Mouse (Mus musculus) MEL (cell line): ENCODE results near the gene Rrp12. TPM values are rescaled to one million over a fixed set of nuclear protein-coding genes. Genes with fewer than 3 reads are reported as not detected.
A peak's percentile ranks its signal among the peaks of the same experiment; 100 is the strongest.
"Not testable (repeated sequence)": the region's sequence is repeated elsewhere in the genome, so short reads cannot be mapped to it uniquely, and the experiment has no call there.

ENCODE experiments used
- DNase-seq: peaks from one replicate; pipeline ENCODE4 v3.0.0; 2011; ENCODE audit warnings: low read depth, low spot score
- H3K27ac ChIP-seq: 2 replicates; pipeline ENCODE4 v1.5.1; 2012; ENCODE audit warnings: low read depth, mild to moderate bottlenecking, control low read depth, low read length, moderate library complexity; ENCODE audit not compliant: control insufficient read depth
- H3K27me3 ChIP-seq, 2 experiments: fragments of 150-350 bp in 1 of 2; sonication (generic) in 1 of 2; 2 replicates each; pipeline ENCODE4 v1.6.1; 2012; ENCODE audit warnings: low read length in 2 of 2, mild to moderate bottlenecking in 2 of 2, improper control_type of control experiment in 1 of 2, moderate library complexity in 1 of 2; ENCODE audit not compliant: insufficient read depth in 2 of 2, control insufficient read depth in 1 of 2
- H3K36me3 ChIP-seq, 2 experiments: 2 replicates each; pipeline ENCODE4 v1.6.1; 2012 to 2014; ENCODE audit warnings: low read length in 2 of 2, improper control_type of control experiment in 1 of 2, inconsistent platforms in 1 of 2, mild to moderate bottlenecking in 1 of 2; ENCODE audit not compliant: insufficient read depth in 2 of 2, control insufficient read depth in 1 of 2
- H3K4me1 ChIP-seq, 2 experiments: fragments of 150-350 bp in 1 of 2; sonication (generic) in 1 of 2; 2 replicates each; pipeline ENCODE4 v1.6.1; 2012; ENCODE audit warnings: low read length in 2 of 2, improper control_type of control experiment in 1 of 2, mild to moderate bottlenecking in 1 of 2; ENCODE audit not compliant: insufficient read depth in 2 of 2, control insufficient read depth in 1 of 2
- H3K4me3 ChIP-seq, 2 experiments: fragments of 150-350 bp in 1 of 2; sonication (generic) in 1 of 2; 2 replicates each; pipeline ENCODE4 v1.5.1; 2012; ENCODE audit warnings: low read depth in 2 of 2, low read length in 2 of 2, mild to moderate bottlenecking in 2 of 2, moderate library complexity in 2 of 2, control low read depth in 1 of 2, improper control_type of control experiment in 1 of 2; ENCODE audit not compliant: control insufficient read depth in 1 of 2, insufficient read depth in 1 of 2
- H3K79me2 ChIP-seq: 2 replicates; pipeline ENCODE4 v1.6.1; 2012; ENCODE audit warnings: mild to moderate bottlenecking, low read length, moderate library complexity; ENCODE audit not compliant: control insufficient read depth, poor library complexity, insufficient read depth
- H3K9ac ChIP-seq: 2 replicates; pipeline ENCODE4 v1.6.1; 2012; ENCODE audit warnings: low read depth, mild to moderate bottlenecking, control low read depth, low read length, moderate library complexity; ENCODE audit not compliant: control insufficient read depth, poor library complexity, severe bottlenecking
- H3K9me3 ChIP-seq: fragments of 150-350 bp; sonication (generic); replicated peaks from 2 replicates; pipeline ENCODE4 v1.6.1; 2012; ENCODE audit warnings: mild to moderate bottlenecking, low read length, improper control_type of control experiment, moderate library complexity; ENCODE audit not compliant: insufficient read depth
- CTCF ChIP-seq, 3 experiments: IDR thresholded peaks in 2 of 3; conservative IDR thresholded peaks in 1 of 3; 2 replicates each; pipeline ENCODE4 v1.5.1; 2011 to 2012; ENCODE audit warnings: low read length in 3 of 3, low read depth in 2 of 3, mild to moderate bottlenecking in 2 of 3, improper control_type of control experiment in 1 of 3, inconsistent platforms in 1 of 3, mixed read lengths in 1 of 3, moderate library complexity in 1 of 3; ENCODE audit not compliant: control insufficient read depth in 1 of 3, insufficient read depth in 1 of 3, poor library complexity in 1 of 3, severe bottlenecking in 1 of 3
- E2F4 ChIP-seq: IDR thresholded peaks from 2 replicates; pipeline ENCODE4 v1.6.1; 2011; ENCODE audit warnings: low read depth, low read length, improper control_type of control experiment, borderline replicate concordance
- ELF1 ChIP-seq: IDR thresholded peaks from 2 replicates; pipeline ENCODE4 v1.6.1; 2014; ENCODE audit warnings: low read depth, mild to moderate bottlenecking, inconsistent platforms, low read length, improper control_type of control experiment, moderate library complexity
- ETS1 ChIP-seq: IDR thresholded peaks from 2 replicates; pipeline ENCODE4 v1.6.1; 2012; ENCODE audit warnings: low read depth, mild to moderate bottlenecking, inconsistent platforms, low read length, improper control_type of control experiment, moderate library complexity
- GATA1 ChIP-seq: IDR thresholded peaks from 2 replicates; pipeline ENCODE4 v1.6.1; 2011; ENCODE audit warnings: low read depth, low read length, improper control_type of control experiment
- JUND ChIP-seq: IDR thresholded peaks from 2 replicates; pipeline ENCODE4 v1.6.1; 2011; ENCODE audit warnings: low read depth, mild to moderate bottlenecking, improper control_type of control experiment, low read length
- KAT2A ChIP-seq: conservative IDR thresholded peaks from 2 replicates; pipeline ENCODE4 v1.6.1; 2012; ENCODE audit warnings: low read depth, low read length, improper control_type of control experiment, inconsistent platforms
- MAZ ChIP-seq: IDR thresholded peaks from 2 replicates; pipeline ENCODE4 v1.6.1; 2012; ENCODE audit warnings: low read depth, mild to moderate bottlenecking, inconsistent platforms, low read length, improper control_type of control experiment
- MXI1 ChIP-seq: IDR thresholded peaks from 2 replicates; pipeline ENCODE4 v1.6.1; 2011; ENCODE audit warnings: mild to moderate bottlenecking, low read depth, low read length, improper control_type of control experiment
- MYB ChIP-seq: IDR thresholded peaks from 2 replicates; pipeline ENCODE4 v1.6.1; 2011; ENCODE audit warnings: mild to moderate bottlenecking, low read depth, low read length, improper control_type of control experiment
- POLR2AphosphoS2 ChIP-seq: IDR thresholded peaks from 2 replicates; pipeline ENCODE4 v1.6.1; 2011; ENCODE audit warnings: low read length, improper control_type of control experiment
- RAD21 ChIP-seq: IDR thresholded peaks from 2 replicates; pipeline ENCODE4 v1.6.1; 2011; ENCODE audit warnings: mild to moderate bottlenecking, low read depth, low read length, improper control_type of control experiment
- SMC3 ChIP-seq: IDR thresholded peaks from 2 replicates; pipeline ENCODE4 v1.6.1; 2011; ENCODE audit warnings: low read depth, low read length, improper control_type of control experiment
- TAL1 ChIP-seq: IDR thresholded peaks from 2 replicates; pipeline ENCODE4 v1.6.1; 2012; ENCODE audit warnings: mild to moderate bottlenecking, inconsistent platforms, low read length, moderate library complexity, mixed read lengths
- TBP ChIP-seq: IDR thresholded peaks from 2 replicates; pipeline ENCODE4 v1.8.0; 2011; ENCODE audit warnings: low read depth, low read length, improper control_type of control experiment
- UBTF ChIP-seq: IDR thresholded peaks from 2 replicates; pipeline ENCODE4 v1.6.1; 2012; ENCODE audit warnings: low read depth, mild to moderate bottlenecking, inconsistent platforms, low read length, improper control_type of control experiment, moderate library complexity, borderline replicate concordance; ENCODE audit not compliant: insufficient read depth
- USF2 ChIP-seq, 2 experiments: IDR thresholded peaks; 2 replicates each; pipeline ENCODE4 v1.6.1; 2011 to 2012; ENCODE audit warnings: improper control_type of control experiment in 2 of 2, low read length in 2 of 2, borderline replicate concordance in 1 of 2, inconsistent platforms in 1 of 2, low read depth in 1 of 2, mild to moderate bottlenecking in 1 of 2; ENCODE audit not compliant: insufficient read depth in 1 of 2
- ZC3H11A ChIP-seq: IDR thresholded peaks from 2 replicates; pipeline ENCODE4 v1.6.1; 2012; ENCODE audit warnings: low read depth, mild to moderate bottlenecking, inconsistent platforms, low read length, improper control_type of control experiment
- ZMIZ1 ChIP-seq: IDR thresholded peaks from 2 replicates; pipeline ENCODE4 v1.6.1; 2012; ENCODE audit warnings: low read depth, mild to moderate bottlenecking, inconsistent platforms, low read length, improper control_type of control experiment, moderate library complexity
- ZNF384 ChIP-seq: IDR thresholded peaks from 2 replicates; pipeline ENCODE4 v1.6.1; 2012; ENCODE audit warnings: low read depth, mild to moderate bottlenecking, inconsistent platforms, low read length, improper control_type of control experiment
- polyA plus RNA-seq, 2 experiments: library from polyadenylated mRNA; stranded (reverse) in 1 of 2; unstranded in 1 of 2; fragments of >175 nt in 1 of 2; fragments of >200 nt in 1 of 2; gene quantifications; 2 replicates each; pipeline versions ENCODE4 v1.2.1 to v1.2.4; 2012; ENCODE audit warnings: low replicate concordance in 2 of 2, low read depth in 1 of 2; ENCODE audit not compliant: insufficient read length in 2 of 2, insufficient read depth in 1 of 2, missing spikeins in 1 of 2
- total RNA-seq: library from RNA; depleted of rRNA; stranded (reverse); fragments of 300-350 nt; gene quantifications from 2 replicates; pipeline ENCODE4 v1.2.3, GENCODE M21; 2012

Gene Rrp12
- total and polyA plus RNA-seq, 3 experiments = 44.5 to 134 (median 106) TPM

GRCm38 (mm10) chr19:41869946-41870345 lies 26.0 kb downstream of the Rrp12 start:
- peaks cover 0 to 32% of the 10 kb centered on the region in 2 experiments; a peak in 2 of 4 replicates for H3K36me3 ChIP-seq
- not testable (repeated sequence) for H3K9me3 ChIP-seq, H3K27ac ChIP-seq, H3K4me3 ChIP-seq, H3K27me3 ChIP-seq, H3K79me2 ChIP-seq, H3K9ac ChIP-seq, H3K4me1 ChIP-seq
- DNase-seq = peak; percentile 40
- TF ChIP-seq SMC3 (peak; percentile 24; the same call in 1 of the 2 replicates), ZC3H11A (peak; percentile 40; the same call in 1 of the 2 replicates), CTCF (IDR thresholded peaks at IDR 0.05 in 2 of 3, conservative IDR thresholded peaks at IDR 0.05 in 1 of 3; ENCODE audit: control insufficient read depth in 1 of 3, insufficient read depth in 1 of 3, low read depth in 2 of 3, low read length in 3 of 3, poor library complexity in 1 of 3, severe bottlenecking in 1 of 3) (peak in 1 of 3 experiments; percentile 36; a peak in 1 of 6 replicates), ZNF384 (0 out of 2 replicates have a peak, but pooled peaks have one; percentile 18), TBP (0 out of 2 replicates have a peak, but pooled peaks have one; percentile 24), RAD21 (peak; percentile 41)

GRCm38 (mm10) chr19:41869296-41869695 lies 26.7 kb downstream of the Rrp12 start:
- H3K9me3 ChIP-seq = no peaks in the 10 kb centered on the region
- H3K4me3 ChIP-seq = no peak overlapping the region
- no peak for DNase-seq
- H3K9ac ChIP-seq = no peak overlapping the region
- H3K79me2 ChIP-seq = no peaks in the 10 kb centered on the region
- H3K36me3 ChIP-seq = peaks cover 0 to 34% of the 10 kb centered on the region in 2 experiments; a peak in 2 of 4 replicates
- no peaks in the 10 kb centered on the region for H3K4me1 ChIP-seq
- H3K27me3 ChIP-seq = no peaks in the 10 kb centered on the region
- TF ChIP-seq GATA1 (no peak), TAL1 (no peak), ZMIZ1 (no peak), MAZ (no peak), ELF1 (no peak), USF2 (IDR thresholded peaks at IDR 0.05; ENCODE audit: borderline replicate concordance in 1 of 2, insufficient read depth in 1 of 2, low read depth in 1 of 2, low read length in 2 of 2) (no peak), MXI1 (no peak), CTCF (IDR thresholded peaks at IDR 0.05 in 2 of 3, conservative IDR thresholded peaks at IDR 0.05 in 1 of 3; ENCODE audit: control insufficient read depth in 1 of 3, insufficient read depth in 1 of 3, low read depth in 2 of 3, low read length in 3 of 3, poor library complexity in 1 of 3, severe bottlenecking in 1 of 3) (no peak)
- no peak overlapping the region for H3K27ac ChIP-seq

- Histone ChIP-seq H3K4me1 (no peaks in the 10 kb centered on the region), H3K79me2 (no peaks in the 10 kb centered on the region), H3K27me3 (no peaks in the 10 kb centered on the region), H3K9ac (no peak overlapping the region), H3K27ac (no peak overlapping the region), H3K9me3 (no peaks in the 10 kb centered on the region), H3K36me3 (peaks cover 0 to 34% of the 10 kb centered on the region in 2 experiments; a peak in 2 of 4 replicates), H3K4me3 (no peak overlapping the region)
- DNase-seq = no peak
- TF ChIP-seq TBP = no peak
- no peak for TF ChIP-seq ETS1
- no peak for TF ChIP-seq UBTF
- TF ChIP-seq POLR2AphosphoS2 = no peak
- TF ChIP-seq MYB = no peak
- TF ChIP-seq KAT2A = no peak
- no peak for TF ChIP-seq JUND
- TF ChIP-seq MAZ = no peak
- TF ChIP-seq CTCF (IDR thresholded peaks at IDR 0.05 in 2 of 3, conservative IDR thresholded peaks at IDR 0.05 in 1 of 3; ENCODE audit: control insufficient read depth in 1 of 3, insufficient read depth in 1 of 3, low read depth in 2 of 3, low read length in 3 of 3, poor library complexity in 1 of 3, severe bottlenecking in 1 of 3) = no peak
- no peak for TF ChIP-seq E2F4
Observed at GRCm38 (mm10) chr19:41866707-41867106, 29.3 kb downstream of the Rrp12 start.
